Mouse (Mus musculus): ENCODE data around the gene Hmcn2.

DNA sequence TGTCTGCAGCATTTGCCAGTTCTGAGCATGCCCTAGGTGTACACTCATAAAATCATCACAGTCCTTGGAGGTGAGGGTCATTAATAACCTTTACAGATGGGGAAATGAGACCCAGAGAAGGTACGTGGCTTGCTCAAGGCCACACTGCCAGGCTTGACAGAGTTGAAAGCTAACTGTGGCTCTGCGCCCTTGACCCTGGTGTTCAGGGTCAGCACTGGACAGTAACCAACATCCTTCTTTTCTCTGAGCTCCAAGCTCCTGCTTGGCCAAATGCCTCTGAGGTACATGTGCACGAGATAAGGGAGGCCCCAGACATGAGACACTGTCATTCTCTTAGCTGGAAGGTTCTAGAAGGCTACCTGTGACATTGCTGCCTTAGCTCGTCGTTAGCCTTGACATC, 42.6 kb downstream of the Hmcn2 start:
- no peak for TF ChIP-seq EP300 (IDR thresholded peaks at IDR 0.05; ENCODE audit: insufficient read depth, low read depth, low read length)
- no peak for TF ChIP-seq CTCF (IDR thresholded peaks at IDR 0.05)

All from heart, adult 2 months (tissue).